Mouse (Mus musculus) adrenal gland, postnatal 25 days (tissue): ENCODE measurements around the gene Syn2. TPM values are rescaled to one million over a fixed set of nuclear protein-coding genes. Genes with fewer than 3 reads are reported as not detected.
A peak's percentile ranks its signal among the peaks of the same experiment; 100 is the strongest.

Experiments
- DNase-seq: peaks from one replicate; pipeline ENCODE4 v3.0.0; 2021; ENCODE audit warnings: mixed read lengths
- total RNA-seq: library from RNA; stranded (reverse); gene quantifications from 2 replicates; pipeline ENCODE4 v1.2.3, GENCODE M21; 2021

The Syn2 gene
- total RNA-seq, 1 experiment from 2014 or later = 18.9 TPM

DNA sequence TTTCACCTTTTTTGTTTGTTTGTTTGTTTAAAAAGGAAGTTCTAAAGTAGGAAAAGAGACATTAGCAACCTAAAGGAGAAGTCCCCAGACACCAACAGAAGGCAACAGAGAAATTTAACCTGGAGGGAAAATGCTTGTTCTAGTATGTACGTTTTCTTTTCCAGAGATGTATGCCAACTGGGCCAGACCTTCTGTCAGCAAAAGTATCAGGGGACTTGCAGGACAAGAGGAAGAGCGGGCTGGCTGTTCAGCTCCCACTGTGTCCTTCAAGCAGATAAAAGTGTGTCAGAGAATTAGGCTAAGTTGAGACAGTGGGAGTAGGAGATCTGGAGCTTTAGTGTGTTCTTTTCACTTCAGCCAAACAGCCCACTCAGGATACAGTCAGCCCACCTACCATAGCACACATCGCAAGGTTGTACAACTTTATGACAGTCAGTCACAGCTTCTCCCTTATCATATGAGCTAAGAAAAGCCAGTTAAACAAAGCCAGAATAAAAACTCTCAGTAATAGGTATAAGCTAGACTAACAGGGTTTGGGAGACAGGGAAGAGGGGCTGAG, 110.9 kb downstream of the Syn2 start:
- DNase-seq = no peak

DNA sequence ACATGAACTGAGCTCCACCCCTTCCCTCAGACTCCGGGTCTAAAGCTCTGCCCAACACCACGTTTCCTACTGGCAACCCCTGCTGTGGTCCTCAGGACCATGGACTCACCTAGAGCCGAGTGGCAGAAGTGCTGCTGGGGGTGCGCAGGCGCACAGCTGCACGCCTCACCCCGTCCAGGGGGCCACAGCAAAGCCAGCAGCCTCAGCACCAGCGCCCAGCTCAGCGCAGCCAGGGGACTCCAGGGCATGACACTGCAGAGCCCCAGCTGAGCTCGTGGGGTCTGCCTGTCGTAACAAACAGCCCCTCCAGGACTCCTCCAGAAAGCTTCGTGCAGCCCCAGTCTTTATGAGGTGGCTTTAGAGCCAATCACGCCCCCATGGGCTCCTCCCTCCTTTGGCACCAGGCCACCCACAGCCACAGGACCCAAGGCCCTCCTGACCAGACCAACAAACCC, 116.9 kb downstream of the Syn2 start:
- peak; percentile 45 for DNase-seq

DNA sequence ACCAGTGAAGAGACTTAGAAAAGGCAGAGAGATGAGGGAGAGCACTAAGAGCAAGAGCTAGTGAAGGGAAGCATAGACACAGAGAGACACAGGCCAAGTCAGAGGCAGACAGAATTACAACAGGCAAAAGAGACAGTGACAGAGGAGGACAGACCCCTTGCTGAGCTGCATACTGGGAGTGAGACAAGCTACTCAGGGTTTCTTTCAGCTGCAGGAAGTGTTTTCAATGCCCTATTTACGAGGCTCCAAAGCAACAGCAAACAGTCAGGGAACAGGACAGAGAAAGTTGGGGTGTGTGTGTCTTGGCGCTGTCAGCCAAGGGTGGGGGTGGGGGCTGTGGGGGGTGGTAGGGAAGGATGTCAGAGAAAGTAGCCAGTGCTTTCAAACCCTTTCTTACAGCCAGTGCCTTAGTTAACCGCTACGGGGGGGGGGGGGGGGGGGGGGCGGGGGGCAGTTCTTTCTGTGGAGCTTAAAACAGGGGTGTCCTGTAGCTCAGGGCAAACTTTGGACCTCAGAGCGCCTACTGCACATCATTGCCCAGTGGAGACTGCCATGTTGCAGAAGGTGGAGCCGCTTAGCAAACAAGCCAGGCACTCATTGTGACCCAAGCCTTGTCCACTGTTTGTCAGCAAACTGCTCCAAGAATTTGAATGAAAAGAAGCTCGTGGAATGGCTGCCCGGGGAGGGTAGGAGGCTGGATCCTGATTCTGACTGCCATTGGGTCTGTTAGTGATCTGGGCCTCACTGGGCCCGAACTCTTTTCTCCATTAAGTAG, 117.6 kb downstream of the Syn2 start, which contains the start of gene Timp4:
TSS of gene Timp4 (minus strand) at position 107 of the 775 bp plus-strand sequence.
- DNase-seq = no peak

DNA sequence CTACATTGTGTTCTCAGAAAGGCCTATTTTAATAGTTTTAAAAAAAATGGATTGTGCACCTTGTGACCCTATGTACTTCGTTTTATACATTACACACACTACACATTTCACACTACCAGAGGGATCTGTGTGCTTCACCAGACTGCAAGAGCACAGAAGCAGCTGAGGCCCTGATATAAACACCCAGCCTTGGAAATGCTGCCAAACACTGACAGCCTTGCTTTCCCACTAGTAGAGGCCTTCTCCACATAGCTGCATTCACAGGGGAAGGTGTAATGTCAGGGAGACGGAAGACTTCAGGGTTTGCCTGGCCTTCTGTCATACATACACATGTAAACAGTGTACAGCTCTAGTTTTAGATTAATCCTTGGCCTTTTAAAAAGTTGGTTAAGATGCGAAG, 120.5 kb downstream of the Syn2 start:
- no peak for DNase-seq

DNA sequence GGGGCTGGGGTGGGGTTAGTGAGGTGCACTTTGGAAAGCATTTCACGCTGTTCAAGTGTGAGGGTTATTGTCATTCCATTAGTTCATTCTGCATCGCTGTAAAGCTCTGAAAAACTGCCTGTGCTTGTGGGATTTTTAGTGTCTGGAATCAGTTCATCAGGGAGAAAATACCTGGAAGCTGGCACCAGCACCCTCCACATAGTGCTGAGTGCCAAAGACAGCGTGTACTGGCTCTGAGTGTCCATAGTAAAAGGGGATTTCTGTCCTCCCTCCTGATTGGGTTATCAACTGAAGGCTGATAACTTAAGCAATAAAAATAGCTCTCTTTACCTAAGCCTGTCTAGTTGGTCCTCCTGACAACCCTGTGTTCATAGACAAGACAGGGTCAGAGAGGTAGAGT, 125.8 kb downstream of the Syn2 start:
- DNase-seq = no peak

DNA sequence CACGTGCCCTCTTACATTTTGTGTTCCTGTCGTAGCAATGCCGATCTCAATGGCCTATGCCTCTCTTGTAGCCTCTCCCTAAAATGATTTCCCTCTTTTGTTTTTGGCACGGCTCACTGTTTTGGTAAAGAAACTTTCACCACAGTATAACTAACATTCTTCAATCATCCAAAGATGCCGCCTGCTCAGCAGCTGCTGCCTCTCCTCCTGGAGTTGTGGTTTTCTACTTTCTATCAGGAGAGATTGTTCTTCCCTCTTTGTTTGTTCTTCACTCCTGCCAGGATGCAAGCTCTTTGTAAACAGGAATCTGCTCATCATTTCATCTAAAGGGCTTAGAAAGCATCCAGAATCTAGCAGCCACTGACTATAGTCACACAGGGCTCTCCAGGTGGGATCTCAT, 132.1 kb downstream of the Syn2 start:
- no peak for DNase-seq

DNA sequence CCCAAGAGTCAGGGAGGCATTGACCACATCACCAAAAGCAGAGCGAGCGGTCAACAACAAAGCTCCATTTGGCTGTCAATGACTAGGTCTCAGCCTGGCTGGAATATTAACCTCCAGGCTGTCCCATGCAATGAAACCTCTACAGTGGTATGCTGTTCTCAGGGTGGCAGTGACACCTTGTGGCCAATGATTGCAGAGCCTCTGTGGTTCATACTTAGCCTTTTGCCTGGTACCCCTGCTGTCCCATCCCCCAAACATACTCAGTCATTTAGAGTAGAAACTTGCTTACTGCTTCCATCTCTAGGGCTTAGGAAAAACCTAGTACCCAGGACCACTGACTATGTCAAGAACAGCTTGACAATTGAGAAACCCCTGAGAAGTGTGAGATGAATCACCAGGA, 133.2 kb downstream of the Syn2 start:
- peak; percentile 73 for DNase-seq

DNA sequence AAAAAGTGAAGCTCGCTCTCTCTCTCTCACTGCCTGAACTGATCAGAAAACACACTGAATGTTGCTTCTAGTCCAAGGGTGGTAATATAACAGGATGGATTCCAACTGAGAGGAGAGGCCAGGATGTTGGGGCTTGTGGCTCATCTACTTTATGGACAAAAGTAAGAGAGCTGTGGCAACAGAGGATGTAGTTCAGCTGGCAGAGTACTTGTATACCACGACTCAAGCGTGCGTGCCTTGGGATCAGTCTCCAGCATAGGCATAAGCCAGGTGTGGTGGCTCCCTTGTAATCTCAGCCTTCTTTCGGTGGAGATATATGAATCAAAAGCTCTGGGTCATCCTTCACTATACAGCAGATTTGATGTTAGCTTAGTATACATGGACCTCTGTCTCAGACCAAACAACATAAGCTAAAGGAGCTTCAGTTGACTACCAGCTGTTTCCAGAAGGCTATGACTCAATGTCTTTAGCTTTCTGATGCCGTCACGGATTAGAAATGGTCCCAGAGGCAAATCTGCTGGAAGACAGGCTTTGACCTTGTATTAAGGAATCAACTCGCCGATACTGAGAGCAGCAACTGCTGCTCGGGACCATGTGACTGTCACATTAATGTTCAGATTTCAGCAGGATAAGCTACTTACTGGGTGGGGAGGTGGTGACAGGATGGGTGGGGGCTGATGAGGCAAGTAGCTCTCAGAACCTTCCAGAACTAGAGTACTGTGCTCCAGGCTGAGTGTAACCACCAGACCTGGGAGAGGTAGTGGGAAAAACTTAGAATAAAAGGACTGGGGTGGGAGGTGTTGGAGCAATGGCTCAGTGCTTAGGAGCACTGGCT, 134.1 kb downstream of the Syn2 start:
- no peak for DNase-seq

DNA sequence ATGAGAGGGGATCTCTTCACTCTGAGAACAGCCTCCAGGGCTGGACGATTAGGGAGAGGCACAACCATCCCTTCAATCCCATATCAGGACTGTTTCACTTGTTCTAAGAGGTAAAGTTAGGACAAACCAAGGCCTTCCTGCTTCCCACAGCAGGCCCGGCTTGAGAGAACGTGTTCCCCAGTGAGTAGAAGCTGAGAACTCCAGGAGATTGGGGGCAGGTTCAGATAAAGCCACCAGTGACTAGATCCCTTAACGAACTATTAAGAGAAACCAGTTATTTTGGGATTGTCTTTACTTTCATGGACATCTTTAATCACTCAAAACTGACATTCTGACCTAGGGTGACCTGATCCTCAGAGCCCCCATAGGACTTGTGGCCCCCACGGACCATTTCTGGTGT, 134.9 kb downstream of the Syn2 start:
- no peak for DNase-seq

DNA sequence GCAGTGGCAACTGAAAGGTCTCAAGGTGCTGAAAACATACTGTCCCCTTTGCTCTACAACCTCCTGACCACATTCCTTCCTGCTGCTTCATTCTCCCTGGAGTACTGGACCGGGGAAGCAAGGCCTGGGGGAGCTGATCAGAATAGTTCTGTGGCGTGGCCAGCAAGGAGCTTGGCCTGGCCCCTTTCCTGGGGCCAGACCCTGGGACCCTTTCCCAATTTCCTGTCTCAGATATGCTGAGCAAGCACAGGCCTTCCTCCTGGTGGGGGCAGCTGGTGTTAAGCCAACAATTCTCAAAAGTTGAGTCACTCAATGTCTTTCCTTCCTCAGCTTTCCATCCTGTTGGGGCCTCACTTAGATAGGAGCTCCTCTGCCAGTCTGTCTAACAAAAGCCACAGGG, 135.4 kb downstream of the Syn2 start:
- DNase-seq = no peak

DNA sequence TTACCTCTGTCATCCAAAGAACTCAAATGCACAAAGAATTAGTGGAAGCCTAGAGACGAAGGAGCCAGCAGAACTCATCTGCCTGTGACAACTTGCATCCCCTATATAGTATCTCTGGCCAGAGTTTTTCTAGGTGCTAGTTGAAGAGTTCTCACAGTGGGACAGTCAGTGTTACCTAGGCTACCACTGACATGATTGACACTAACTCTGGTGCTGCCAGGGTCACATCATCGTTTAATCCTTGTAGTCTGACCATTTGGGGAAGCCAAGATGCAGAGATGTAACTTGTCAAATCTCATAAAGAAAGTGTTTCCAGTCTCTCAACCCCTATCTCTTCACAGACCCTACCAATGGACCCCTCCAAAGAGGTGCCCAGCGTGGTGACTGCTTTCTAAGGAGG, 136.6 kb downstream of the Syn2 start:
- no peak for DNase-seq

DNA sequence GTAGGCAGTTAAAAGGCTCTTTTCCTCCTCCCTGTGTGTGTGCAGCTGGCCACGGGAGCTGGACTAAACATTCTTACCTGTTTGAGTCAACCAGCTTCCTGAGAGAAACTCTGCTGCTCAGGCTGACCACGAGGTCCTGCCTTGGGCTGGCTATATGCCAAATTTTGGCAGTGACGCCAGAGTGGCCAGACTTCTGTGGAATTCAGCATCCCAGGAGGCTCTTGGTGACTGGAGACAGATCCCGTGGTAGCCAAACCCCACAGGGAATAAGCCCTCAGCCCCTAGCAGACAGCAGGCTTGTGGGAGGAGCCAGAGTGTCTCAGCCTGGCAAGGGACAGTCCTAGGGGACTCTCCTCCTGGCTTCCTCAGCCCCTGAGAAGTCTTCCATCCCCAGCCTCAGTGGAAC, 137.2 kb downstream of the Syn2 start:
- peak; percentile 62 for DNase-seq

DNA sequence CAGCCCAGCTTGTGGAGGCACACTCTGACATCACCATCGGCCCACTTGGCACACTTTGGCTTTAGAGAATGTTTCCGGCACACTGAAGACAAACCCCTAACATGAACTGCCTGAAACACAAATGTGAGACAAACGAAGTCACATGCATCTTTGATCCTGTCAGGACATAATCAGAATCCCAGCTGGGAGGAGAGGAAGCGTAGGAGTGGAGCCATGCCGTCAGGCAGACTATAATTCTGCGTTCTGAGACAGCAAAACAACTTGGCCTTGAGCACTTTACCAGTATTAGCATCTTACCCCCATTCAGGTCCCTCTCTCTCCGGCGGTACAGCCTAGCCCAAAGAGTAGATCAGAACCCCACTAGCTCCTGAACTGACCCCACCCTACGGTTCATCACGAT, 138.6 kb downstream of the Syn2 start:
- no peak for DNase-seq

DNA sequence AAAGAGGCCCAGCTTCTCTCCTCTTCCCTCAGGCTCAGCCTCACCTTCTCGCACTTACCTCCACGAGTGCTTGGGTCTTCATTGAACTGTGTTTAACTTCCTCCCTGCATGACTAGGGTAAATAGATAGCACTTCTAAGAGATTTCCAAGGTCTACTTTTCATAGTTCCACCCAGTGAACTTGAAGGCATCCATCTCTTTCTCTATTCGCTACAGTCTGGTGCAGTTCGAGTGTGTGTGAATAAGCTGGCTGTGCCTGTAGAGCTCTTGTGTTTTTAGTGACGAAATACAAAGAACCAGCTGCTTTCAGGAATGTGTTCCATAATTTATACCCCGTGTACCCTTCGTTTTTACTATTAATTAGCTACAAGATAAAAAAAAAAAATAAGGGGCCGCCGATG, 140.0 kb downstream of the Syn2 start:
- DNase-seq = no peak

DNA sequence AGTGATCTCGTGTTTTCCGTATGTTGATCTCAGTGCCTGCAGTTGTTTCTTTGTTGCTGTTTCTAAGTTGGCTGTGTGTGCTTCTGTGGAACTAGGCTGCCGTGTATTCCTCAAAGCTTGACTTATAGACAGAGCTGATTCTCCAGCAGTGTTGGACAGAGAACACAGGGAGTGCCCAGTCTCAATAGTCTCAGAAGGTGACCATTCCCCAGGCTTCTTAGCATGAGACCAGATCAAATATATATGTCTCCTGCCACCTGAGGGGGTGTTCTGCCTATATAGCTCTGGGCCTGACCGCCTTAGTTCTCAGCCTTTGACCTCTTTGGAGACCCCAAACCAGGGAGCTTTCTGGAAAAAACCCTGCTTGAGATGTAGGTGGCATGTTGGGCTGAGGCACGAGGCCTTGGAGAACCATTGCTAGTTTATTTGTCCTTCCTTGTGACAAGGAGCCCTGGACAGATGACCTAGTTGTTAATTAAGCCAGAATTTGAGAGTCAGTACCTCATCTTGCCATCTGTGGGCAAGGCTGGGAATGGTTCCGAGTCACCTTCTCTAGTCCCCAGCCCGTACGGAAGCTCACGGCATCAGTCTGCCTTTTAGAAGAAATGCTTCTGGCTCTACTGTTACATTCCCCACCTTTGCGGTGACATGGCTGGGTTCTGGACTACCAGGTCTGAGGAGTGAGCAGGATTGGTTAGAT, 140.6 kb downstream of the Syn2 start:
- DNase-seq = no peak

DNA sequence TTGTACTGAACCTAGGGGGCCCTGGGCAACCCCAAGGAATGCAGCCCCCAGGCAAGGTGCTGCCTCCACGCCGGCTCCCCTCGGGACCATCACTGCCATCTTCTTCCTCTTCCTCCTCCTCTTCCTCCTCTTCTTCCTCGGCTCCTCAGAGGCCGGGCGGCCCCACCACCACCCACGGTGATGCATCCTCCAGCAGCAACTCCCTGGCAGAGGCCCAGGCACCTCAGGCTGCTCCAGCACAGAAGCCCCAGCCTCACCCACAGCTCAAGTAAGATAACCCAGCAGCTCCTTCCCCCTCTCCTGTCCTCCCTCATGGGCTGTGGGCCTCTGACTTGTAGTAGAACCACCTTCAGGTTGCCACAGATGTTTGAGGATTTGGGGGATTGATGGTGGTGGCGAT, 143.4 kb downstream of the Syn2 start:
- DNase-seq = no peak

DNA sequence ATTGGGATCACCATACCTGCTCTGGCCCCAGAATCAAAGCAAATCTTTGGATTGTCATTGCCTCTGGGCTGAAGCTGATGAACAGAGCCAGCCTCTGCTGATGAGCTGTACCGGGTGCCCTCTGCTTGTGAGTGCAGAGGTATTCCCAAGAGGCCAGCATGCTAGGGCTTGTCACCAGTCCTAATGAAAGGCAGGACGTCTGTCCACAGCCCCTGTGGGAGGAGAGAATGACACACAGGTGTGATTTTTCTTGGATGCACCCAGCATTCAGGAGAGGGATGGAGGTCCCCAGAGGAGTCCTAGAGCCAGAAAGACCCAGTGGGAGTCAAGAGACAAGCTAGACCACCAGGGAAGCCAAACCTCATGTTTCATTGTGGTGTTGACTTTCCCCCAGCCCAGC, 144.9 kb downstream of the Syn2 start:
- no peak for DNase-seq

DNA sequence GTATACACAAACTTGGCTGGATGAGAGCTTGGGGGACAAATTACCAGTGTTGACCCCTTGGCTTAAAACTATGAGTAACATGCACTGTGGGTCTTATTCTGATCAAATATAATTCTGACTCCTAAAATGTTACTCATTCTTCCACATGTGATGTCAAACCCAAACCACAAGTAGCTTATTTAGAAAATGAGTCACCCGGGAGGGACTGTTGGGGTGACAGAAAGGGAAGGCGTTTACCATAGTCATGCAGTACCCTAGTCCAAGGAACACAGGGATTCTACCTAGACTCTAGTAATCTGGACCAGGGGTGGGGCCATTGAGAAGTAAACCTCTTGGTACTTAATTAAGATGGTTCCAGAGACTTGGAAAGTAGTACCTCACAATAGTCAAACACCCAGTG, 149.5 kb downstream of the Syn2 start:
- no peak for DNase-seq

DNA sequence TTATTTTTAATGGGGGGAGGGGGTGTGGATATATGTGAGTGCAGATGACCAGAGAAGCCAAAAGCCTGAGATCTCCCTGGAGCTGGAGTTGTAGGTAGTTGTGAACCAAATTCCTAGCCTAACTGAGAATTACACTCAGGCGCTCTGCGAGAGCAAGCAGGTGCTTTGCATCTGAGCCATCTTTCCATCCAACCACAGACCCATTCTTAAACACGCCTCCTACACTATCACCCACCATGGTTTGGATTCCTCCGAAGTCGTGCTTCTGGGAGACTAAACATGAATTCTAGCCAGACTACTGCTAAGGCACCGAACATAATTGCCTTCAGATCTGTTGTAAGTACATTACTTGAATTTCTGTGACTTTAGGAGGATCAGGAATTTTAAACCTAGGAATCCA, 151.7 kb downstream of the Syn2 start:
- DNase-seq = no peak

DNA sequence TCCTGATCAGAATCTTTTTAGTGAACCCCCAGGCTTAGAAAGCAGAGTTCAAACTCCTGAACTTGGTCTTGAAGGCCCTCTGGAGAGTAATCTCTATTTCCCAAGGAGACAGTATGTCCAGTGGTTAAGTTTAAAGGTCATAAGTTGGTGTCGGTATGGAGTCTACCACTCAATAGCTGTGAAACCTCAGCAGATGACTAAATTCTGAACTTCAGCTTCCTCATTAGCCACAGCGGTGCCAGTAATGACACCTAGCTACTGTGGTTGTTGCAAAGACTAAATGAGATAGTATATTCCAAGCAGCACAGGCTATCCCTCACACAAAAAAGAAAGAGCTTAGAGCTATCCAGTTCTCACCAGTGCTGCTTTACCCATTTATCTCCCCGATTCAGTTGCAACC, 153.5 kb downstream of the Syn2 start:
- no peak for DNase-seq

DNA sequence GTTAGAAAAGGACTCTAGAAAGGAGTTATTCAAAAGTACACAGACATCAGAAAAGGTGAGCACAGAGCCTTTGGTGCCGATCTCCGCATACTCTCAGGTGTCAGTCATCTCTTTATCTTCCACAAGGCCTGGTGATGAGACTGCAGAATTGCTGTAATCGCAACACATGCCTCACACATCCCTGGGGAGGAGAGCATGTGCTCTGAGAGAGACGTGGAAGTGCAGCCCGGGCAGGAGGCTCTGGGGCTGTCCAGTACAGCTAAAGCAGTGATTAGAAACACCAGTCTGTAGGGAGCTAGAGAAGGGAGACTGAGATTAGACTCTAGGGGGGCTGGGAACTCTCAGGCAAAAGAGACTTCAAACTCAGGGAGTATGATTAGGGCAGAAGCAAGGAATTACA, 155.9 kb downstream of the Syn2 start:
- no peak for DNase-seq

DNA sequence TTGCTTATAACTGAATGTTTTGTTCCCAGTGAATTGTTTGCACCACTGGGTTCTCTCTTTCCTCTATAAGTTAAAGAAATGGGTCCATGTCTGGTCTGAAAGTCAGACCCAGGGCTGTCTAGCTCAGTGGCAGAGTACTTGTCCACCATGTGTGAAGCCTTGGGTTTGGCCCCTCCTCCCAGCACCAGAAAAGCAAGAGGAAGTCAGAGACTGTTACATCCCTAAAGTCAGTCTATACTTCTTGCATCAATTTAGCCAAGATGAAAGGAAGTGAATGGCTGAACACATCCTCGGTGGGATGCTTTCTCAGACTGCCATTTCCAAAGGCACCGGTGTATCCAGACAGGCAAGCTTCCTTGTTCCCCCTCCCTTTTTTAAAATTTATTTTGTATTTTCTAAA, 156.4 kb downstream of the Syn2 start:
- DNase-seq = no peak

DNA sequence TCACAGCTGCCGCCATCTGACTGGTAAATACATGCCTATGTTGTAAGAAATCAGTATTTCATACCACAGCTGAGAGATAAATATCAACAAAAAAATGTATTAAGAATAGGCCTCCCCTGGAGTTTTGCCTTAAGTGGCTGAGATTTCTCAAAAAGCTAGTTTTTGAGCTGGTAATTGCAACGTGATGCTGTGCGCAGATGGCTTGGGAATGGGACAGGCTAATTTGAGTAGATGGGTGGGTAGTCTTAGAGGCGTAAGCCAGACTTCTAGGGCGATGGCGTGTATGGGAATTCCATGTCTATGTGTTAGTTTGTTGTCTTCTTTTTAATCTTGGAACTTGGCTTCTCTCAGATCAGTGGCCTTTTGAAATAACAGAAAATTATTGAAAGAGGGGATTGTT, 157.1 kb downstream of the Syn2 start:
- no peak for DNase-seq
